Mouse (Mus musculus) CH12.LX (cell line): ENCODE measurements around the gene Dcaf6.

Experiments
- CHD2 ChIP-seq: IDR thresholded peaks from 2 replicates; pipeline ENCODE4 v1.6.1; 2011; ENCODE audit warnings: low read length, improper control_type of control experiment
- CTCF ChIP-seq, 2 experiments: IDR thresholded peaks in 1 of 2; conservative IDR thresholded peaks in 1 of 2; 2 replicates each; pipeline ENCODE4 v1.5.1; 2011 to 2012; ENCODE audit warnings: low read depth in 2 of 2, low read length in 2 of 2, improper control_type of control experiment in 1 of 2, inconsistent platforms in 1 of 2, mild to moderate bottlenecking in 1 of 2, moderate library complexity in 1 of 2
- MAX ChIP-seq: IDR thresholded peaks from 2 replicates; pipeline ENCODE4 v1.6.1; 2011; ENCODE audit warnings: low read length, improper control_type of control experiment
- USF1 ChIP-seq: IDR thresholded peaks from 2 replicates; pipeline ENCODE4 v1.6.1; 2014; ENCODE audit warnings: low read depth, mild to moderate bottlenecking, inconsistent platforms, low read length, improper control_type of control experiment

GRCm38 (mm10) chr1:165471490-165471889, 11.2 kb upstream of the Dcaf6 start:
- TF ChIP-seq CHD2: no peak
- no peak for TF ChIP-seq USF1
- TF ChIP-seq MAX: no peak
- TF ChIP-seq CTCF (conservative IDR thresholded peaks at IDR 0.05 in 1 of 2, IDR thresholded peaks at IDR 0.05 in 1 of 2; ENCODE audit: low read depth in 2 of 2, low read length in 2 of 2): no peak
